Comparison of ENCODE assay signal across 24 mouse cellular contexts in the genomic region with DNA sequence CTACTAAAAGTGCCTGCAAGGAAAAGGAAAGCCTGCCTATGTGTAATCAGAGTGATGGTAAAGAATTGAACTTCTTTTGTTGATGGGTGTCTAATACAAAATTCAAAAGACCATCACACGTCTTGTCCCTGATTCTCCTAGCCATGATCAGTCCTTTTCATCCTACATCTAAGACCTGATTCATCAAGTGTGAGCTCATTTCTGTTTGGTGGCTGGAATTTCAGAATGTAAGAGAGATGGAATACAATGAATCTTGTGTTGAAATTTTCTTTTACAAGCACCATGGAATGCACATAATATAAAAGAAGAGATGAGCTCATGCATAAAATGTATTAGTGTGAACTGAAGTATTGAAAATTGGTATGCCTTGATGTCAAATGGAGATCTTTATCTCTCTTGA.
DNase-seq lines count a peak whose midpoint lies in the region; ATAC-seq and TF ChIP-seq lines count a peak whose summit lies in the region.
"Had no signal": no experiment of that assay in that cellular context is flagged by ENCODE, and none has a peak within 500 bp of the region (broad histone marks: within the 10 kb centered on the region; RNA-seq: fewer than 3 reads in every experiment).

No protein-coding gene starts in this region.

- TF ChIP-seq CTCF in brain, embryonic 14.5 days (IDR thresholded peaks at IDR 0.05; ENCODE audit: borderline replicate concordance, extremely low read depth, insufficient read depth, insufficient read length) = no peak

- H3K9me3 ChIP-seq in forebrain, embryonic 12.5 days = no peaks in the 10 kb centered on the region
- H3K9me3 ChIP-seq in forebrain, embryonic 13.5 days (replicated peaks) = no peaks in the 10 kb centered on the region
- H3K9me3 ChIP-seq: embryonic facial prominence, embryonic 13.5 days; heart, embryonic 10.5 days; heart, embryonic 13.5 days; hindbrain, embryonic 12.5 days; hindbrain, embryonic 15.5 days; intestine, embryonic 15.5 days had no signal

- H3K4me2 ChIP-seq in forebrain, embryonic 12.5 days = no peak overlapping the region
- H3K4me2 ChIP-seq in forebrain, embryonic 13.5 days = no peak overlapping the region
- H3K4me2 ChIP-seq: embryonic facial prominence, embryonic 13.5 days; heart, embryonic 13.5 days; hindbrain, embryonic 12.5 days; hindbrain, embryonic 15.5 days; intestine, embryonic 15.5 days had no signal

- peak; percentile 10 for DNase-seq in brain, embryonic 14.5 days (ENCODE audit: low read depth)
- peak; percentile 21 for DNase-seq in retina, embryonic 14.5 days (ENCODE audit: low spot score)
- DNase-seq in spleen, adult 18-20 months = no peak
- DNase-seq: adrenal gland, adult 8-10 months; adrenal gland, postnatal 25 days; cerebellum, adult 18-20 months; cerebellum, adult 9-10 months; cerebellum, postnatal 14 days; gastrocnemius, postnatal 10 days; gastrocnemius, postnatal 36 days; heart, adult 2 months; kidney, adult 11 months had no signal

- H3K27me3 ChIP-seq in forebrain, embryonic 12.5 days = no peaks in the 10 kb centered on the region
- H3K27me3 ChIP-seq in forebrain, embryonic 13.5 days = no peaks in the 10 kb centered on the region
- H3K27me3 ChIP-seq: embryonic facial prominence, embryonic 13.5 days; heart, embryonic 13.5 days; hindbrain, embryonic 12.5 days; hindbrain, embryonic 15.5 days; intestine, embryonic 15.5 days had no signal

- WGBS in forebrain, embryonic 12.5 days = 24% methylated on average over 1 of the region's 1 CpGs
- WGBS in forebrain, embryonic 13.5 days = 6% methylated on average over 1 of the region's 1 CpGs

- ATAC-seq in forebrain, embryonic 12.5 days (ENCODE audit: low FRiP score) = peak; percentile 33; the same call in 1 of the 2 replicates
- ATAC-seq in forebrain, embryonic 13.5 days = no peak
- no peak for ATAC-seq in inflammation-experienced regulatory T-cells, adult 6 months
- ATAC-seq: activated CD4-positive, CD25-positive, alpha-beta regulatory T cell, adult 4 months; CD4-positive, CD25-positive, alpha-beta regulatory T cell, adult 4 months; forebrain, embryonic 16.5 days; intestine, embryonic 15.5 days had no signal

- TF ChIP-seq POLR2A in brain, embryonic 14.5 days (IDR thresholded peaks at IDR 0.05; ENCODE audit: borderline replicate concordance, extremely low read depth, insufficient read depth, insufficient read length, poor library complexity, severe bottlenecking) = no peak

- no peaks in the 10 kb centered on the region for H3K36me3 ChIP-seq in forebrain, embryonic 12.5 days (replicated peaks)
- H3K36me3 ChIP-seq in forebrain, embryonic 13.5 days (ENCODE audit: poor library complexity, severe bottlenecking) = no peaks in the 10 kb centered on the region
- H3K36me3 ChIP-seq: embryonic facial prominence, embryonic 13.5 days; heart, embryonic 10.5 days; heart, embryonic 13.5 days; hindbrain, embryonic 12.5 days; hindbrain, embryonic 15.5 days; intestine, embryonic 15.5 days had no signal

- H3K27ac ChIP-seq in forebrain, embryonic 12.5 days = no peak overlapping the region
- no peak overlapping the region for H3K27ac ChIP-seq in forebrain, embryonic 13.5 days
- H3K27ac ChIP-seq: embryonic facial prominence, embryonic 13.5 days; heart, adult 2 months; heart, embryonic 10.5 days; heart, embryonic 13.5 days; hindbrain, embryonic 12.5 days; hindbrain, embryonic 15.5 days; intestine, embryonic 15.5 days had no signal

- H3K4me1 ChIP-seq in forebrain, embryonic 12.5 days = no peaks in the 10 kb centered on the region
- H3K4me1 ChIP-seq in forebrain, embryonic 13.5 days = no peaks in the 10 kb centered on the region
- H3K4me1 ChIP-seq: embryonic facial prominence, embryonic 13.5 days; heart, embryonic 10.5 days; heart, embryonic 13.5 days; hindbrain, embryonic 12.5 days; hindbrain, embryonic 15.5 days; intestine, embryonic 15.5 days had no signal

- no peak overlapping the region for H3K9ac ChIP-seq in forebrain, embryonic 12.5 days
- no peak overlapping the region for H3K9ac ChIP-seq in forebrain, embryonic 13.5 days
- H3K9ac ChIP-seq: embryonic facial prominence, embryonic 13.5 days; heart, embryonic 13.5 days; hindbrain, embryonic 12.5 days; hindbrain, embryonic 15.5 days; intestine, embryonic 15.5 days had no signal

- no peak overlapping the region for H3K4me3 ChIP-seq in forebrain, embryonic 12.5 days (replicated peaks)
- H3K4me3 ChIP-seq in forebrain, embryonic 13.5 days = no peak overlapping the region
- H3K4me3 ChIP-seq: embryonic facial prominence, embryonic 13.5 days; heart, adult 2 months; heart, embryonic 10.5 days; heart, embryonic 13.5 days; hindbrain, embryonic 12.5 days; hindbrain, embryonic 15.5 days; intestine, embryonic 15.5 days had no signal

Comparison
In these comparisons a context has a peak if more than half of its experiments do, and no peak if none do; other contexts are left out.
1. DNase-seq: peak in brain, embryonic 14.5 days (single experiment) and retina, embryonic 14.5 days (single experiment); none in spleen, adult 18-20 months (0 of 2).